Mouse (Mus musculus) intestine, postnatal 0 days (tissue): ENCODE data around the gene Atf6b. TPM values are rescaled to one million over a fixed set of nuclear protein-coding genes. Genes with fewer than 3 reads are reported as not detected.

Source experiments
- ATAC-seq: fragments of 200-750 bp; cut with Nextera tagmentation; 2 replicates; pipeline ENCODE4 v1.8.0; 2017; ENCODE audit warnings: mild to moderate bottlenecking, moderate TSS enrichment, moderate library complexity
- H3K27ac ChIP-seq: fragments of 300-500 bp; sonication (generic); 2 replicates; pipeline ENCODE4 v1.5.1; 2014; ENCODE audit warnings: mild to moderate bottlenecking, low read depth, low read length, moderate library complexity
- H3K27me3 ChIP-seq: fragments of 300-500 bp; sonication (generic); replicated peaks from 2 replicates; pipeline ENCODE4 v1.6.1; 2014; ENCODE audit warnings: low read length, mixed read lengths; ENCODE audit not compliant: control insufficient read depth, insufficient read depth
- H3K36me3 ChIP-seq: fragments of 300-500 bp; sonication (generic); 2 replicates; pipeline ENCODE4 v1.6.1; 2014; ENCODE audit warnings: mild to moderate bottlenecking, moderate library complexity; ENCODE audit not compliant: control insufficient read depth, insufficient read depth
- H3K4me1 ChIP-seq: fragments of 300-500 bp; sonication (generic); replicated peaks from 2 replicates; pipeline ENCODE4 v1.6.1; 2014; ENCODE audit warnings: antibody characterized with exemption, low read length, mixed read lengths; ENCODE audit not compliant: control insufficient read depth, insufficient read depth
- H3K4me2 ChIP-seq: fragments of 300-500 bp; sonication (generic); replicated peaks from 2 replicates; pipeline ENCODE4 v1.6.1; 2014; ENCODE audit warnings: low read depth, mild to moderate bottlenecking, moderate library complexity
- H3K4me3 ChIP-seq: fragments of 300-500 bp; sonication (generic); 2 replicates; pipeline ENCODE4 v1.5.1; 2014; ENCODE audit warnings: low read depth, low read length
- H3K9ac ChIP-seq: fragments of 300-500 bp; sonication (generic); 2 replicates; pipeline ENCODE4 v1.6.1; 2014; ENCODE audit warnings: mild to moderate bottlenecking, low read depth, low read length
- H3K9me3 ChIP-seq: fragments of 300-500 bp; sonication (generic); 2 replicates; pipeline ENCODE4 v1.6.1; 2016; ENCODE audit warnings: mixed run types; ENCODE audit not compliant: control insufficient read depth
- CTCF ChIP-seq: sonication (generic); IDR thresholded peaks from 2 replicates; pipeline ENCODE4 v1.5.1; 2016; ENCODE audit warnings: low read depth, mild to moderate bottlenecking, control low read depth, antibody characterized with exemption, moderate library complexity
- WGBS: fragments of 180-500 bp; shearing (Covaris S2); extraction: QIAGEN DNeasy Blood & Tissue Kit; methylation state at CpG from one replicate; pipeline ENCODE4 v1.1.7; 2014; 5-methylcytosine and 5-hydroxymethylcytosine counted together
- polyA plus RNA-seq: library from polyadenylated mRNA; unstranded; fragments of >200 nt; fragmentation: Nextera tagmentation; extraction: Ambion mirVana; gene quantifications from 2 replicates; pipeline ENCODE4 v1.2.1, GENCODE M21; 2015

The Atf6b gene
- polyA plus RNA-seq, 1 experiment from 2014 or later: 22.9 TPM

GRCm38 (mm10) chr17:34681132-34681571 is 34.2 kb downstream of the Atf6b start:
- Histone ChIP-seq H3K4me2 (no peak overlapping the region), H3K27me3 (peaks cover 4% of the 10 kb centered on the region; the same call in 1 of the 2 replicates), H3K27ac (no peak overlapping the region), H3K4me3 (no peak overlapping the region), H3K4me1 (peaks cover 3% of the 10 kb centered on the region), H3K9me3 (no peaks in the 10 kb centered on the region), H3K9ac (no peak overlapping the region), H3K36me3 (no peaks in the 10 kb centered on the region)
- no peak for TF ChIP-seq CTCF
- 48% methylated on average over 17 of the region's 17 CpGs for WGBS
- no peak for ATAC-seq

GRCm38 (mm10) chr17:34681881-34682536 is 35.1 kb downstream of the Atf6b start:
- WGBS: 65% methylated on average over 11 of the region's 11 CpGs
- no peak for ATAC-seq
- no peak overlapping the region for H3K4me2 ChIP-seq
- H3K27ac ChIP-seq: 0 out of 2 replicates have a peak overlapping the region, but pooled peaks have one; percentile 35
- H3K27me3 ChIP-seq: peaks cover 4% of the 10 kb centered on the region; the same call in 1 of the 2 replicates
- no peak overlapping the region for H3K9ac ChIP-seq
- no peak overlapping the region for H3K4me3 ChIP-seq
- H3K4me1 ChIP-seq: peaks cover 3% of the 10 kb centered on the region
- no peaks in the 10 kb centered on the region for H3K36me3 ChIP-seq
- H3K9me3 ChIP-seq: no peaks in the 10 kb centered on the region
- TF ChIP-seq CTCF: peak; percentile 35; the same call in 1 of the 2 replicates

GRCm38 (mm10) chr17:34683179-34683578 is 36.2 kb downstream of the Atf6b start:
- Histone ChIP-seq H3K4me2 (no peak overlapping the region), H3K4me1 (peaks cover 3% of the 10 kb centered on the region), H3K36me3 (no peaks in the 10 kb centered on the region), H3K9me3 (no peaks in the 10 kb centered on the region), H3K27me3 (0 out of 2 replicates have a peak, but pooled peaks cover 4% of the 10 kb centered on the region), H3K9ac (no peak overlapping the region), H3K4me3 (no peak overlapping the region), H3K27ac (no peak overlapping the region)
- TF ChIP-seq CTCF: no peak
- WGBS: 83% methylated on average over 8 of the region's 8 CpGs
- no peak for ATAC-seq

- H3K4me2 ChIP-seq: no peak overlapping the region
- H3K36me3 ChIP-seq: no peaks in the 10 kb centered on the region
- 68% methylated on average over 10 of the region's 10 CpGs for WGBS
- no peak overlapping the region for H3K4me3 ChIP-seq
- TF ChIP-seq CTCF: no peak
- no peak overlapping the region for H3K9ac ChIP-seq
- H3K9me3 ChIP-seq: no peaks in the 10 kb centered on the region
- 0 out of 2 replicates have a peak, but pooled peaks cover 4% of the 10 kb centered on the region for H3K27me3 ChIP-seq
- no peak for ATAC-seq
- H3K27ac ChIP-seq: peak overlapping the region; percentile 21
- H3K4me1 ChIP-seq: peaks cover 3% of the 10 kb centered on the region
Measured at GRCm38 (mm10) chr17:34683686-34684220, 36.8 kb downstream of the Atf6b start.

- Histone ChIP-seq H3K9me3 (no peaks in the 10 kb centered on the region), H3K4me1 (peaks cover 3% of the 10 kb centered on the region), H3K4me3 (no peak overlapping the region), H3K9ac (no peak overlapping the region), H3K27ac (peak overlapping the region; percentile 21; the same call in 1 of the 2 replicates), H3K4me2 (no peak overlapping the region), H3K36me3 (no peaks in the 10 kb centered on the region), H3K27me3 (0 out of 2 replicates have a peak, but pooled peaks cover 4% of the 10 kb centered on the region)
- ATAC-seq: no peak
- no peak for TF ChIP-seq CTCF
- WGBS: 41% methylated on average over 9 of the region's 9 CpGs
Measured at GRCm38 (mm10) chr17:34684253-34684893, 37.4 kb downstream of the Atf6b start.
